Mouse (Mus musculus): ENCODE data around the gene Ptn.
"Not testable (repeated sequence)": the region's sequence is repeated elsewhere in the genome, so short reads cannot be mapped to it uniquely, and the experiment has no call there.

The Ptn gene

DNA sequence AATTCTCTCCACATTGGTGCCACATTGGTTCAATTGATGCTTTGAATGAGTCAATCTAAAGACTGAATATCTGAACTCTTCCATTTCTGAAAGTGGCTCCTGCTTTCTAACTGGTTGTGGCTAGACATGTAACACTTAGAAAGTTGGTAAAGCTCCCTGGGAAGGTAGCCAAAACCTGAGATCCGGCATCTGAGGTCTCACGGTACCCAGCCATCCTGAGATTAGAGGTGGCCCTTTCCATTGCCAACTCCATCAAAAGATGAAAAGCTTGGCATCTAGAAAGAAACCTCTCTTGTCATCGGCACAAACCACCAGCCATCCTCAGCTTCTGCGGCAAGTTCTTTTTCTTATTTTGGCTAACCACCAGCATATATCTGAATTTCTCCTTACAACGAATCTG is 70.2 kb downstream of the Ptn start:
- no peaks in the 10 kb centered on the region for H3K27me3 ChIP-seq (ENCODE audit: control insufficient read depth, insufficient read depth, low read length, poor library complexity, severe bottlenecking)
- no peak for DNase-seq (ENCODE audit: low read depth, low spot score)
- no peaks in the 10 kb centered on the region for H3K36me3 ChIP-seq (ENCODE audit: control insufficient read depth, insufficient read depth, low read length, poor library complexity, severe bottlenecking)

DNA sequence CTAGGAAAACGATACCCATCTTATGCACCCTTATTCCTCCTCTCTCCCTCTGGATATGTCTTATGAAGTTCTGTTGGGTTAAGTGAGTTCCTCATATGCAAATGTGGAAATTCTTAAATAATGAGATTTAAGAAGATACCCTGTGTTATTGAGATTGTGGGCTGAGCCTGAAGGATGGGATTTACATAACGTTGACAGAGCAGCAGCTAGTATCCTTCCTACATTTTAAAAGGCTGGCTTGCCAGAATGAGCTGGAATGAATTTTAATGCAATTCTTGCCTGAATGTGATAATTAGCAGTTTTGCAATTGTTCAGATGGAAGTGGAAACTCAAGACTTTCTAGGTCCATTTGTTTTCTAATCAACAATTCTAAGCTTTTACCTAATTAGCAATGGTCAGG is 73.3 kb downstream of the Ptn start:
- Histone ChIP-seq H3K36me3 (ENCODE audit: control insufficient read depth, insufficient read depth, low read length, poor library complexity, severe bottlenecking) (no peaks in the 10 kb centered on the region), H3K27me3 (ENCODE audit: control insufficient read depth, insufficient read depth, low read length, poor library complexity, severe bottlenecking) (no peaks in the 10 kb centered on the region)
- DNase-seq (ENCODE audit: low read depth, low spot score) = no peak

DNA sequence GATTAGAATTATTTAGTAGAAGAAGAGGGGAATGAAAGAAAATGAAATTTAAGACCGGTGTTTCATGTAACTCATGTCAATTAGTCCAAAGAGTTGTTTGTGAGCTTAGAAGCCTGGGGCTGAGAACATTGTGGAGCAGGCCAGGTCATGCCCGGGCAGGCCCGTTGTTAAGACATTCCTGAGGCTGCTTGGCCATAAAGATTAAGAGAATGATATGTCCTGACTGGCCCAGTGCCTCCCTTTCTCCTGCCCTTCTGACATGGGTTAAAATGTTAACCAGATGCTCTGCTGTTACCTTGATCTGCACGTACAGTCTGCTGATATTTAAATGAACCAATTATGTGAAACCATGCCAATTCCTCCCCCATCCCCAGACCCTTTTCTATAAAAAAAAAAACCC is 74.4 kb downstream of the Ptn start:
- H3K36me3 ChIP-seq (ENCODE audit: control insufficient read depth, insufficient read depth, low read length, poor library complexity, severe bottlenecking); DNase-seq (ENCODE audit: low read depth, low spot score); H3K27me3 ChIP-seq (ENCODE audit: control insufficient read depth, insufficient read depth, low read length, poor library complexity, severe bottlenecking): not testable (repeated sequence)

DNA sequence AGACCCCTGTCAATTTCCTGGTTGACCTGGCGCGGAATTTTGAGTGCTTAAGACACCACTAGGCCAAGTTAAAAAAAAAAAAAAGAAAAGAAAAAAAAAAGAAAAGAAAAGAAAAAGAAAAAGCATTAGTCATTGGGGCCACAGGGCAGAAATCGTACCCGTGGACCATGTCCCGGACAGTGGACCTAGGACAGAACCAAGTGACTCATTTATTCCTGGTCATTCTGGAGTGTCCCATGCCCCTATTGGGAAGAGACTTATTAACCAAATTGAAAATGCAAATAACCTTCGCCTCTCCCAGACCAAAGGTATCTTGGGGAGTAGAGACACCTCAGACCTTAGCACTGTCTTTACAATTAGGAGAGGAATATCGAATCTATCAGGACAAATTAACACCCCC is 80.2 kb downstream of the Ptn start:
- not testable (repeated sequence) for H3K27me3 ChIP-seq (ENCODE audit: control insufficient read depth, insufficient read depth, low read length, poor library complexity, severe bottlenecking); DNase-seq (ENCODE audit: low read depth, low spot score)

DNA sequence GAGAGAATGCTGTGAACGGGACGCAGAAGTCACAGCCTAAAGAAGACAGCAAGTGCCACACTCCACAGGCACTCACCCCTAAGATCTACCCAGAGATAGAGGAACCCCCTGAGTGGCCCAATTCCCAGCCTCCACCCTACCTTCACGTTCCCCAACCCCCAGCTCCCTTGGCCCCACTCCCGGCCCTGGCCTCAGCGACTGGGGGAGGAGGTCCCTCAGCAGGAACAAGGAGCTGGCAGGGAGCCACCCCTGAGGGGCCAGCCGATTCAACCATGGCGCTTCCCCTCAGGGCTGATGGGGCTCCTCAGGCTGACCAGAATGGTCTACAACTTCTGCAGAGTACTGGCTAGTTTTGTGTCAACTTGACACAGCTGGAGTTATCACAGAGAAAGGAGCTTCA is 81.9 kb downstream of the Ptn start:
- Histone ChIP-seq H3K27me3 (ENCODE audit: control insufficient read depth, insufficient read depth, low read length, poor library complexity, severe bottlenecking) (no peaks in the 10 kb centered on the region), H3K36me3 (ENCODE audit: control insufficient read depth, insufficient read depth, low read length, poor library complexity, severe bottlenecking) (no peaks in the 10 kb centered on the region)
- DNase-seq (ENCODE audit: low read depth, low spot score) = no peak

More for the DNA sequence above, 80.2 kb downstream of the Ptn start:
- H3K36me3 ChIP-seq (ENCODE audit: control insufficient read depth, insufficient read depth, low read length, poor library complexity, severe bottlenecking) = not testable (repeated sequence)

DNA sequence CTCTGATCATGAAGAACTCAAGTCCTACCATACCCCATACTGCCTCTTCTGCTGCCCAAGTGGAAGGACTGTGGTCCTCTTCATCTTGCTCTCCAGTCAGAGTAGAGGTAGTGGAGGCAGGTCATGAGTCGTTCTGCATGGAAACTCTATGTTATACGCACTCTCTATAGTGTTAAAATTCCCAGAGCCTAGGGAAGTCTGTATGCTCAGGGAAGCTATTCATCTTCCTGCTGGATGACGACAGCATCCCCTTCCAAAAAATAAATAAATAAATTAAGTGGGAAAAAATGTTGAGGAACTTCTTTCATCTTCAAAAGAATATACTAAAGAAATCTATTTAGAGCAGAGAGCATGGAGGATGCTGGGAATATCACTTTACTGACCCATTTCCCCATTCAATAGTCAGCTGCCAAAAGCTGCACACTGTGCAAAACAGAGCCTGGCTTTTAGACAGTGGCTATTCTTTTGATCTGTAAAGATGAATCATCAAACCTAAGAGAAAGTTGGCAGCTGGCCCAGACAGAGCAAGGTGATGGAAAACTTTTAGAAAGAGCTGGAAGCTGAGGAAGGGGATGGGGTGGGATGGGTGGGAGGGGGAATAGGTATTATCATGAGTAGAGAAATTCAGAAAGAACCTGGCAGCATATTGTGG is 84.4 kb downstream of the Ptn start:
- Histone ChIP-seq H3K27me3 (ENCODE audit: control insufficient read depth, insufficient read depth, low read length, poor library complexity, severe bottlenecking) (no peaks in the 10 kb centered on the region), H3K36me3 (ENCODE audit: control insufficient read depth, insufficient read depth, low read length, poor library complexity, severe bottlenecking) (no peaks in the 10 kb centered on the region)
- no peak for DNase-seq (ENCODE audit: low read depth, low spot score)

DNA sequence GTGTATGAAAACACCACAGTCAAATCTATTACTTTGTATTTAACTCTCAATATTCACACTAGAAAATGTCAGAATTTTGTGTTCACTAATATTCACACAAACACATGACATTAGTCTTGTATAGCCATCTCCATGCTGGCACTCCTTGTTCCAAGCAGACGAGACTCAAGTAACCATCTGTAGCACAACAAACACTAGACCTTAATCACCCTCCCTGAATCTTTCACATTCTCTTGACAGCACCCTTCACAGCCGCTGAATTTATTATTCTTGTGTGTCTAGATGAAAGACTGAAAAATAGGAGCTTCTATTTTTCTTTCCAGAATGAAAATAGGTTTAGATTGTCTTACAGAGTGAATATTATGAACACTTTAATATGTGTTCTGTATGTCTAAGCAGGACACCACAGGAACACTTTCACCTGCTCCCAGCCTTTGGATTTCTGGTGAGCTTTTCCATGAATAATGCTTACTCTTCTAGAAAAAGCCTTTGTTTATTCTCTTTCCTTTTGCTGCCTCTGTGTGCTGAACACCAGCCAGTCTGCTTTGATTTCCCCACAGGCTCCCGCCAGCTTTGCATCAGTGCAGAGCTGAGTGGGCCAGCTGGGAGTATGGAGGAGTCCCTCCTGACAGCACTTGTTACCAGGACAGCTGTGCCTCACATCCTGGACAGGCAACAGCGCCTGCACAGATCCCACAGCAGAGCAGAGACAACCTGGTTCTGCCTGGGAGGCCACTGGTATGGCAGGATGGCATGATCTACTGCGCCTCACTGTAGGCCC is 87.1 kb downstream of the Ptn start:
- H3K27me3 ChIP-seq (ENCODE audit: control insufficient read depth, insufficient read depth, low read length, poor library complexity, severe bottlenecking) = no peaks in the 10 kb centered on the region
- H3K36me3 ChIP-seq (ENCODE audit: control insufficient read depth, insufficient read depth, low read length, poor library complexity, severe bottlenecking) = no peaks in the 10 kb centered on the region

DNA sequence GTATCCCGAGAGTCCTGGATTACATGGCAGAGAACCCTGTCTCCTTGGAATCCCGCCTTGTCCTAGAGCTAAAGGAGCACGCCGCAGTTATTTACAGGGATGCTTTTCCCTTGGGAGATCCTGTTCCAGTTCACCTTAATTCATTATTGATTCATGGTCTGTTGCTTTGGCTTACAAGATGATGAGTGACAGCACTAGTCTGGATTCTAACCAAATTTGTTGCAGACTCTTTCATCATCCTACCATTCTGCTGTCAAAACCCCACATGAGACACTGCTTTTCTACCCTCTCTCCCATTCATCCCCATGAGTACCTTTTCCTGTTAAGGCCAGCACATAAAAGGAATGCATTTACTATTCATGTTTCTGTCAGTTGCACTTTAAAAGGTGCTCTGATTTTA is 96.7 kb downstream of the Ptn start:
- Histone ChIP-seq H3K27me3 (ENCODE audit: control insufficient read depth, insufficient read depth, low read length, poor library complexity, severe bottlenecking) (no peaks in the 10 kb centered on the region), H3K36me3 (ENCODE audit: control insufficient read depth, insufficient read depth, low read length, poor library complexity, severe bottlenecking) (no peaks in the 10 kb centered on the region)
- DNase-seq (ENCODE audit: low read depth, low spot score) = no peak

More for the DNA sequence above, 87.1 kb downstream of the Ptn start:
- no peak for DNase-seq (ENCODE audit: low read depth, low spot score)

DNA sequence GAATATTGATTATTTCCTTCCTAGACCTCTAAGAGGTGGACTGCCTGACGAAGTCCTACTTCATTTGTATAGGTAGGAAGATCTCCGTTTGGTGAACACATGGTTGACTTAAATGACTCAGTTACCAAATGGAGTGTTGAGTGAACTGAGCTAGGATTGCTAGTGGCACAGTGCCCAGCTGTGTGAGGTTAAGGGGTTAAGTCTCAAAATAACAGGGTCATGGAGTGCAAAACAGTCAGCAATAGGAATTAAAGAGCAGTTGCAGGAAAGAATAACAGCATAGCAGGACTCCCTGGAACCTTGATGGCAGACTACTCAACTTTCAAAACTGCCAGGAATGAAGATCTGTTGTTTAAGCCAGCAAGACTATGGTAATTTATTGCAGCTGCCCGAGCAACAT is 114.5 kb downstream of the Ptn start:
- DNase-seq (ENCODE audit: low read depth, low spot score) = no peak
- no peaks in the 10 kb centered on the region for H3K27me3 ChIP-seq (ENCODE audit: control insufficient read depth, insufficient read depth, low read length, poor library complexity, severe bottlenecking)
- H3K36me3 ChIP-seq (ENCODE audit: control insufficient read depth, insufficient read depth, low read length, poor library complexity, severe bottlenecking) = no peaks in the 10 kb centered on the region

DNA sequence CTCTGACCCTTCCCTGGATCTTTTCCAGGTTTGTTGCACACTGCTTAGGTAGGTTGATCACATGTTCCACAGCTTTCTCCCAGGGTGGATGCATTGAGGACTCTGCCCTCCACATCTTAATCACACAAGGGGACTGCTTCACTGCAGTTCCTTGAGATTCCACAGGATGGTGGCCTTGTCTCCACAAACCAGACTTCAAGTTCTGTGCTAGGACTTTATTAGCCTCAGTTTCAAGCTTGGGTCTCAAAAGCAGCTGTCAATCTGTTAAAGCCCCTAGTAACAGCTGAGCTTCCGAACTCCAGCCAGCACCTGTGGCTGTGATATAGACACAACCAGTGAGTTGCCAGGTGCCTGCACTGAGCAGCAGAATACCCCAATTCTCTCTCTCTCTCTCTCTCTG is 118.5 kb downstream of the Ptn start:
- DNase-seq (ENCODE audit: low read depth, low spot score) = no peak
- Histone ChIP-seq H3K27me3 (ENCODE audit: control insufficient read depth, insufficient read depth, low read length, poor library complexity, severe bottlenecking) (no peaks in the 10 kb centered on the region), H3K36me3 (ENCODE audit: control insufficient read depth, insufficient read depth, low read length, poor library complexity, severe bottlenecking) (no peaks in the 10 kb centered on the region)

DNA sequence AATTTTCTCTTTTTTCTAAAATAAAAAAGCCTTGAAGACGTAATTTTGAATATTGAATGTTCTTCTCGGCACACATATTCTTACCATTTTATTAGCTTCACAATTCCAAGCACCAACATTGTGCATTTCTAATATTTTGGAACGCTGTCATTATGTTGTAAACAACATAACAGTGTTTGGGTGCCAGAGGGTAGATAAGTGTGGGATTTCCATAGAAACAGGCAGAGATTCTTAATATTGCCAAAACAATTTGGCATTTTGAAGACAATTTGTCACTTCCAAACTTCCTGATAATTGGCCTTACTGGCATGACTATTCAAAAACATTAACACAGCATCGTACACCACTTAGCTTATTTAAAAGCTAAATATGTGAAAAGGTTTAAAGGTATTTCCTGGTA is 119.1 kb downstream of the Ptn start:
- H3K27me3 ChIP-seq (ENCODE audit: control insufficient read depth, insufficient read depth, low read length, poor library complexity, severe bottlenecking) = no peaks in the 10 kb centered on the region
- DNase-seq (ENCODE audit: low read depth, low spot score) = no peak
- H3K36me3 ChIP-seq (ENCODE audit: control insufficient read depth, insufficient read depth, low read length, poor library complexity, severe bottlenecking) = no peaks in the 10 kb centered on the region

DNA sequence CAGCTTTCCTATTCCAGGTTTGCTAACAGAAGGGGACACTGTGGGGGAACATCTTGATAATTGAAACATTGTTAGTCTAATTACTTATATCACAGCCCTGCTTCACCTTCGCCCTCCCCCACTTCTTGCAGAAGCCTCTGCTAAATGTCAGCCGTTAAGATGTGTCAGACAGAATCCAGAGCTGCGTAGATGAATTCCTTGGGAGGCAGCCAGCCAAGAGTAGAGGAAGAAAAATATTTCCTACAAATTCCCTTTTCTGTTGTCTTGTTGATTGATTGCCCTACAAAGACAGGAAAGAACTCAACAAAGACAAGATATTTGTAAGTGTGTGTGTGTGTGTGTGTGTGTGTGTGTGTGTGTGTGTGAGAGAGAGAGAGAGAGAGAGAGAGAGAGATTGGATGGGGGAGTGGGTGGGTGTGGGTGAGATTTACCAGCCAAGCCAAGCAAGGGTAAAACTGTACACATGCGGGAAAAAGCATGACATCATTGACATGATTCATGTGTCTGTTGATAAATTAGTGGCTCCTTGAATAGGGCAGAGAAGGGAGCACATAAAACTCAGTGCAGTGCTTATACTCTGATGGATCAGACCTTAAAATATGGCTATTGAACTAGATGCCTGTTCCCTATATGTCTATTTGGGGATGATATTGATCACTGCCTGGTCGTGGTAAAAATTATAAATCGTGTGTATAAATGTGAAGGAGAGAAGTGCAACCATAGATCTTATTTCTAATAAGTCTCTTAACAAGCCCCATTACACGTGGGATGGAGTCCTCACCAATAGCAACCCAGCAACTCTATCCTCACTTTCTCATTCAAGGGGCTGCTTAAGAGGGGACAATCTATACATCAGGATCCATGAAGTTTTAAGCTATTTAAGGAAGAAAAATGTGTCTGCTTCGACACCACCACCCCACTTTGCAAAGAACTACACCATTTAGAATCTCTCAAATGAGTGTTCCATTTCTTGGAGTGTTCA is 133.0 kb downstream of the Ptn start:
- Histone ChIP-seq H3K36me3 (ENCODE audit: control insufficient read depth, insufficient read depth, low read length, poor library complexity, severe bottlenecking) (no peaks in the 10 kb centered on the region), H3K27me3 (ENCODE audit: control insufficient read depth, insufficient read depth, low read length, poor library complexity, severe bottlenecking) (no peaks in the 10 kb centered on the region; the same call in 1 of the 2 replicates)
- no peak for DNase-seq (ENCODE audit: low read depth, low spot score)

DNA sequence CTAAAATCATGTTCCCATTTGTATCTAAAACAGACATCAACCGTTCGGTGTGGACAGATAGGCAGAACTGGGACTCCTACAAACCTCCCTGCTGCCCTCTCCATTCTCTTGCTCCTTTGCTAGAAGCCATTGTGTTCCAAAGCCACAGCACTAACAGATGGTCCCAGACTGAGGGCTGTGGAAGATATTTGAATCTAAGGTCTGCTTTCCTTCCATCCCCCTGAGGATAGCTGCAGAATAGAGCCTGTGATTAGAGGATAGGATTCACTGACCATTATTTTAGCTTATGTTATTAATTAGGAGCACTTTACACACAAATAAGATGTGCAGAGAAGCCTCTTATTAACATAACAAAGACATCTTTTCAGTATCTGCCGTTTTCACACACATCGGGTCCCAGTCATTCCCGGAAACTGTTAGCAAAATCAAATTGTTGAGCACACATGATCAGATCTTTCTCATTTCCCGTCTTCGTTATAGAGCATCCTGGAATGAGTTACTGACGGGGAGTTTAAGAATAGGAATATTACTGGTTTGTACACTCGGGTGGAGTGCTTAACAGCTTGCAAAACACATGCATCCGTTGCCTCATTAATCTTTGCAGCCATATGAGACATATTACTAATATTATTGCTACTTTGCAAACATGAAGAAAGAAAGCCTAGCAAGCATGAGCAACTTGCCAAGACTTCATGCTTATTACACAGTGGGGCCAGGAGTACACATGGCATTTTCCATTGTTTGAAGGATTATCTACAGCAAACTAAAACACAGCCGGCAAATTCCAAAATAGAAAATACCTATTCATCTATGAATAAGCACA is 137.4 kb downstream of the Ptn start:
- no peaks in the 10 kb centered on the region; the same call in 1 of the 2 replicates for H3K27me3 ChIP-seq (ENCODE audit: control insufficient read depth, insufficient read depth, low read length, poor library complexity, severe bottlenecking)
- no peaks in the 10 kb centered on the region for H3K36me3 ChIP-seq (ENCODE audit: control insufficient read depth, insufficient read depth, low read length, poor library complexity, severe bottlenecking)
- no peak for DNase-seq (ENCODE audit: low read depth, low spot score)

DNA sequence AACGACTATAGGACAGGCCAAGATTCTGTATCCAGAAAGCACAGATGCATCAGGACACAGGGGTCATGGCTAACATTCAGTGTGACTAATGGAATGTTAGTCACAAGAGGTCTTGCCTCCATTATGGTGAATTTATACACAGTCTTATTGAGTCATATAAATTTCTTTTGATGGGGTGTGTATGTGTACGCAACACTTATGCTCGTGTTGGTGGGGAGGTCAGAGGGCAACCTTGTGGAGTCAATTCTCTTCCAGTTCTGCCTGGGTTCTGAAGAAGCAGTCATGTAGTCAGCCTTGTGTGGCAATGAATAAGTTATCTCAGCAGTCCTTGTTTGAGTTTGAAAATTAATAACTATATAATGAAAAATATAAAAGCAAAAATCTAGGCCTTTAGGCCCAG is 138.7 kb downstream of the Ptn start:
- Histone ChIP-seq H3K27me3 (ENCODE audit: control insufficient read depth, insufficient read depth, low read length, poor library complexity, severe bottlenecking) (no peaks in the 10 kb centered on the region; the same call in 1 of the 2 replicates), H3K36me3 (ENCODE audit: control insufficient read depth, insufficient read depth, low read length, poor library complexity, severe bottlenecking) (no peaks in the 10 kb centered on the region)
- no peak for DNase-seq (ENCODE audit: low read depth, low spot score)

All from splenic B cell, adult 2 months (primary cell).